Mouse (Mus musculus) c-Kit-positive CD71-positive TER-119-negative erythroid progenitor cells, embryonic 14.5 days (primary cell): ENCODE data around the gene Arhgef28.

Source experiments
- DNase-seq: peaks from one replicate; pipeline ENCODE4 v3.0.0-alpha.2; 2013; ENCODE audit warnings: low read depth

Gene Arhgef28

DNA sequence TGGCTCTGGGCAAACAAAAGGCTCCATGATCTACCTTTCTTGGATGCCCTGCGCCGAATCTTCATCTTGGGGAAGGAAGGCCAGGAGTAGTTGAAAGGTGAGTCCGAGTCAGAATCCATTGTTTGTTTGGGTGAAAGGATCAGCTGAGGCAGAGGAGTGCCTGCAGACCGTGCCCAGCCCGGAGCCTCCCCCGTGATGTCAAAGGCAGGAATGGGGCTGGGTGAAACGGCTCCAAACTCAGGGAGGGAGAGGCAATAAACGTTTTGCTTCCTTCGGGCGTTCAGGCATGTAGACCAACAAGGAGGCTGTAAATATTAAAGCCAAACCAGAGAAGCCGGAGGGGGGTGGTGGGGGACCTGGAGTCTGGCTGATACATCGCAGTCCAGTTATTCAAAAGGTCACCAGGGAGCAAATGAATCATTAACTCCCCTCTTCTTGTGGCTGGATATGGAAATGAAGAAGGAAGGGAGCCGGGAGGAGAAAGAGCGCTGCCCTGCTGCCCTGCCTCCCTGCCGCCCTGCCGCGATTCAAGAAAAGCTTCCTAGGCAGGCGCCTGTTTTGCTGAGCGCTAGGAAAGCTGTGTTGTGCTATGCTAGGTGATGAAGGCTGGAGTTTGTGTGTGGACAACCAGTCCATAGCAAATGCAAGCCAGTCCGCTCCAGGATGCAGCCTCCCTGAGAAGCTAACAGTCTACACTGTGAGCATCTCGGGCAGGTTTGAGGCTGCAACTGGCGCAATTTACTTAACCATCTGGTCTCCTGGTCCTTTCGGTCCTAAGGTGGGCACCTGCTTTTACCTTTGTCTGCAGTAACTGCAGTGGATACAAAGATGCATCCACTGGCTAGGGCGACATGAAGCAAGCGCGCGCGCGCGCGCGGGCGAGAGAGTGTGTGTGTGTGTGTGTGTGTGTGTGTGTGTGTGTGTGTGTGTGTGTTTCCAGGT, 190.0 kb downstream of the Arhgef28 start:
- no peak for DNase-seq

GRCm38 (mm10) chr13:98014892-98015291, 191.3 kb downstream of the Arhgef28 start:
- DNase-seq = no peak

DNA sequence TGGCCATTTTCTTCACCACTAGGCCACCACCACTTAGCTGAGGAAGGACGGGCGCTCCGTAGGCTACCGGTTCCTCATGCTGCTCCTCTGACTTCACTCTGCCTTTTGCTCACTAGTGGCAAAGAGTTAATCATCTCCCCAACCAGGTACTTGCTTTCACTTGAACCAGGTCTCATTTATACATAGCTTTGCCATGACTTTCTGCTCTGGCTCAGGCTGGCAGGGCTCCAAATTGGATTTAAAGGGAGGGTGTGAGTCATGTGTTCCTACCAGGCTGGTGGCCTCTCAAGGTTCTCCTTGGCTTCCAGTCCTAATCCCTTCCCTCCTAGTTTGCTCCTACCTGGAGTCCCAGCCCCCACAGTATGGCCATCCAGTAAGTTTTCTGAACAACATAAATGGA, 192.5 kb downstream of the Arhgef28 start:
- DNase-seq = no peak

DNA sequence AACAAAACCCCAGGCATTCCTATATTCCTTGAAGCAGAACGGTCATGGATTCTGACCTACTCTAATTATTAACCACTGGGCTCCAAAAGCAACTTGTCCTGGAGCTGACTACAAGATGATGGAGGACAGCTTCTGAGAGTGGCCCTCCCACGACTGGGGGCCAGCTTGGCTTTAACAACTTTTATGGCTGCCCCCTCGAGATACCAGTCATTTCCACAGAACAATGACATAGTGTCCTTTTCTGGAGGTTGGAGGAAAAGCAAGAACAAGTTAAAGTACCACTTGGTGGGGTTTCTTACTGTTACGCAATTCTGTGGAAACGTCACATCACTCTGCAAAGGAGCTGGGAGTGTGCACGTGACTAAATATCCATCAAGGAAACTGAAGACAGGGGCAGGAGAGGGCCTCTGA, 194.3 kb downstream of the Arhgef28 start:
- DNase-seq = no peak

DNA sequence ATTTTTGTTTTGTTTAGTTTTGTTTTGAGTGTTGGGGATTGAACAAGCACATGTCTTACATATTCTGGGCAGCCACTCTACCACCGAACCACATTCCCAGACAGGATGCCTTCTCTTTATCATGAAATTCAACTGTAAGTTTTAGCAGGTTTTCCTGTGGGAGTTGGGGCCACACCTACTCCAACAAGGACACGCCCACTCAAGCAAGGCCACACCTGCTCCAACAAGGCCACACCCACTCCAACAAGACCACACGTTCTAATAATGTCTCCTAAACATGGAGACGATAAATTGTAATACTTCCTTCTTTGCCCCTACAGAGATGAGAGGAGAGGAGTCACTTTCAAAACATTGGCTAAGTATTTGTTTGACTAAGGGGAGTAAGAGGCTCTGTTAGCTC, 197.2 kb downstream of the Arhgef28 start:
- DNase-seq = no peak

GRCm38 (mm10) chr13:98008588-98008987, 197.7 kb downstream of the Arhgef28 start:
- DNase-seq = no peak

- DNase-seq = no peak
Measured at GRCm38 (mm10) chr13:98005611-98006218, 200.5 kb downstream of the Arhgef28 start.

- no peak for DNase-seq
Measured at GRCm38 (mm10) chr13:98004647-98005414, 201.4 kb downstream of the Arhgef28 start.

DNA sequence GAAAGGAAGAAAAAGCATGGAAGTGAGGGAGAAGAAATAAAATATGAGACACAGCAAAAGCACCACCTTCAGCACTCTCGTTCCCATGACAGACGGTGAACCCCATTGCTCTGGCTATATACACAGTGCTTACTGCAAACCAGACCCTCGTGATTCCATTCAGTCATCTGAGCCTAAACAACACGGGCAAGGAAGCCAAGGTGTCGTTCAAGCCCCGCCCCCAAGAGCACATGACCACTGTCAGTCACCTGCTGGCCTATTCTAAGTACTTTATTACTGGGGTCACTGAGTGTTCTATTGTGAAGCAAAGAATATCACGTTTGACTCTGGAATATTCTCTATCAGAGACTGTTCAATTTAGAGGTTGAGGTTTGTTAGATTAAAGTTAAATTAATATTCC, 202.5 kb downstream of the Arhgef28 start:
- DNase-seq = no peak

DNA sequence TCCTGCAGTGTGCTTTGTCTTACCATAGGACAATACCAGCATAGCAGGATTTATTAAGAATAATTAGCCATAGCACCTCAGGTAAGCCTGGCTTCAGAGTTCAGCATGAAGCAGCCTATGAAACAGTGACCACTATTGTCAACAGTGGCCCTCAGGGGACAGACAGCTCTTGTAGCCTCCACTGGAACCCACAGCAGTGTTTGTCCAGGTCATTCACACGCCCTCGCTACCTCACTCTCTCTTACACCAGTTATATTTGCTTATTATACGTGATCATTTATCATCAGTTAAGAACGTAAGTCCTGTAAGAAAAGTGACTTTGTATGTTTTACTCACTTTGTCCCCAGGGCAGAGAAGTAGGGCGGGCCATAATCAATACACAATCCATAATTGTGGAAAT, 203.6 kb downstream of the Arhgef28 start:
- no peak for DNase-seq

- DNase-seq = no peak
Measured at GRCm38 (mm10) chr13:98002121-98002520, 204.1 kb downstream of the Arhgef28 start.

DNA sequence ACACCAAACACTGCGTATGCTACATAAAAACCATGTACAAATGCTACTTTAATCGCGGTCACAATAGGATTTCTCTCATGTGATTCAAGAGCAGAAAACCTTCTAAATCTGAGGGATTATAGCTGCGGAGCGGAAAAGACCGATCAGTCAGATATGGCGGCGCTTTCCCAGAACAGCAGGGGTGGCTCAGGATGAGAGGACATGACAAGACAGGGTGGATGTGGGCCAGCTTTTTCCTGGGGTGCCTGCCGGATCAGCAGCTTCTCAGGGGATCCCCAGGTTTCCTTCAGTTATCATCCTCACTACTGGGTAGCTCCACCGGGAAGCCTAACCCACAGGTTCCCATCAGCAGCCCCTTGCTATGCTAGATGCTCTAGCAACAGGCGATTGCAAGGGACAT, 204.5 kb downstream of the Arhgef28 start:
- DNase-seq = no peak

- no peak for DNase-seq
Measured at GRCm38 (mm10) chr13:98000841-98001240, 205.4 kb downstream of the Arhgef28 start.

GRCm38 (mm10) chr13:97999130-97999529, 207.1 kb downstream of the Arhgef28 start:
- DNase-seq = no peak

DNA sequence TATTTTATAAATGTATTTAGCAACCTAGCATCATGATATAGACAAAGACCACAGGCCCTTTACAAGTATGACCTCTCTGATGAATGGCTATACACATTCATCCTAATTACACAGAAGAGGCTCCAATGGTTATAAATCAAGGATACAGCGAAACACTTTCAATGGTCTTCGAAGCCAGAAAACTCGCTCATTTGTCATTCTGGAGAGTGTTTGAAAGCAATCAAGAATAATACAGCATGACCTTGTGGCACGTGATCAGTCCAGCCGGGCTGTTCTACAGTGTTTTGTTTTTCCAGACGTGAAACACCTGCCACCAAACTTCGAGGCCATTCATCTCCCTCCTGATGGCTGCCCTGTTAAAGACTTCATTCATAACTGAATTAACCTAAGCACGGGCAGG, 207.7 kb downstream of the Arhgef28 start:
- DNase-seq = no peak

DNA sequence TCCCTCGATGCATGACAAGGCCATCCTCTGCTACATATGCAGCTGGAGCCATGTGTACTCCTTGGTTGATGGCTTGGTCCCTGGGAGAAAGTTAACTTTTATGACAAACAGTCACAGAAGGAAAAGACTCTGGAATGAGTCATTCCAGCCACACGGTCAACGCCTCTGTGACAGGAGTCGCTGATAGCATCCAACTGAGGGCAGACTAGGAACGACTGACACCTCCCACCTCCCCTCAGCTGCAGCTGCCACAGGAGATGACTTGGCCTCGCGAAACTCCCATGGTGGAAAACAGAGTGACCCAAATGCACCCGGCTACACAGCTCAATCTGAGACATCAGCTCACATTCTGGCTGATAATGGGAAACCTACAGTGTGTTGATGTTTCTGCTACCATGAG, 215.3 kb downstream of the Arhgef28 start:
- no peak for DNase-seq

- DNase-seq = no peak
Measured at GRCm38 (mm10) chr13:97988796-97989195, 217.4 kb downstream of the Arhgef28 start.

- no peak for DNase-seq
Measured at GRCm38 (mm10) chr13:97986691-97987090, 219.5 kb downstream of the Arhgef28 start.

- DNase-seq = no peak
Measured at GRCm38 (mm10) chr13:97977104-97977503, 229.1 kb downstream of the Arhgef28 start.

DNA sequence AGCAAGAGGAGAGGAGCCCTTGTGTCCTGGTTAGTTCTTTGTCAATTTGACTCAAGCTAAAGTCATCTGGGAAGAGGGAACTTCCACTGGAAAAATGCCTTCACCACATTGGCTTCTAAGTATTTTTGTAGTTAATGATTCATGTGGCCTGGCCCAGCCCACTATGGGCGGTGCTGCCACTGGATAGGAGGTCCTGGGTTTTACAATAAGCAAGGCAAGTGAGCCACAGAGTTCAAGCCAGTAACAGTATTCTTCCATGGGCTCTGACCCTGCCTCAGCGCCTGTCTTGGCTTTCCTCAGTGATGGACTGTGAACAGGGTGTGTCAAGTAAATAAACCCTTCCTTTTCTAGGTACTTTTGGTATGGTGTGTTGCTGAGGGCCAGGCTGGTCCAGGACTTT, 229.6 kb downstream of the Arhgef28 start:
- DNase-seq = no peak

GRCm38 (mm10) chr13:97974532-97975194, 231.6 kb downstream of the Arhgef28 start:
- DNase-seq = no peak

- DNase-seq = no peak
Measured at GRCm38 (mm10) chr13:97973915-97974314, 232.3 kb downstream of the Arhgef28 start.
